Mouse (Mus musculus) spleen, postnatal 10 days (tissue): ENCODE measurements around the gene Mamstr.
"Not testable (repeated sequence)": the region's sequence is repeated elsewhere in the genome, so short reads cannot be mapped to it uniquely, and the experiment has no call there.

Experiments
- DNase-seq, 2 experiments: peaks; one replicate each; pipeline ENCODE4 v3.0.0; 2021 to 2022; ENCODE audit warnings: low spot score in 2 of 2

Gene Mamstr

GRCm38 (mm10) chr7:45650484-45650883 lies 10.7 kb downstream of the Mamstr start:
- not testable (repeated sequence) for DNase-seq

- no peak for DNase-seq
Measured at GRCm38 (mm10) chr7:45654424-45655047, 14.8 kb downstream of the Mamstr start.

- no peak for DNase-seq
Measured at GRCm38 (mm10) chr7:45660746-45661478, 21.1 kb downstream of the Mamstr start.

GRCm38 (mm10) chr7:45661702-45662101 lies 21.9 kb downstream of the Mamstr start:
- DNase-seq, result not testable (repeated sequence)

DNA sequence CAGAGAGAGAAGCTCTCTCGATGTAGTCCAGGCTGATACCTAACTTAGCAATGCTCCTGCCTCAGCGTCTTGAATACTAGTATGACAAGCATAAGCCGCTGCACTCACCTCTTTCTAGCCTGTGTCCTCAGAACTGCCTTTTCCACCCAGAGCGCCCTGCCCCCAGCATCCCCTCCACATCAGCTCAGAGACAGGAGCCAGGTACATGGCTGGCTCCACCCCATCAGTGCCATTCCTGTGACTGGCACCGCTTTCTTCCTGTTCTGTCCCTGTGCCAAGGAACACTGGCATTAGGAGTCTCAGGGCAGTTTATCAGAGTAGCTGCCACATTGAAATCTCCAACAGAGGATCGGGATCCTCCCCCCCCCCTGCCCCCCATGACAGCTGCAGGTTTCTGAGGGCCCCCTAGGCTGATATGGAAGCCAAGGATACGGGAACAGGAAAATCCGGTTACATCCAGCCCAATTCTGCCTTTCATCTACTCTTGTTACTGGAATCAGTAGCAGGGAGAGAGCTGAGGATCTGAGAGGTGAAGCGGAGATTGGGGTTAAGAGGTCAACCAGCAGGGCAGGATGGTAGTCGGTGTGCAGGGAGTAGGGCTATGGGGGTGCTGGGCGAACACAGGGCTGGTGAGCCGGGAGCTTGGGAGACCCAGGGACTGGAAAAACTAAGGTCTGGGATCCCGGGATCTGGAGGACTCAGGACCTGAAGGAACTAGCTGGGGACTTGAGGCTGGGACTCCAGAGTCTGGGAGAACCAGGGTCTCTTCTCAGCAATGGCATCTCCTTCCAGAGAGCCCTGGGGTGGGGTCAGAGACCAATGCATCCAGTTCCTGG lies 25.7 kb downstream of the Mamstr start:
- no peak for DNase-seq

DNA sequence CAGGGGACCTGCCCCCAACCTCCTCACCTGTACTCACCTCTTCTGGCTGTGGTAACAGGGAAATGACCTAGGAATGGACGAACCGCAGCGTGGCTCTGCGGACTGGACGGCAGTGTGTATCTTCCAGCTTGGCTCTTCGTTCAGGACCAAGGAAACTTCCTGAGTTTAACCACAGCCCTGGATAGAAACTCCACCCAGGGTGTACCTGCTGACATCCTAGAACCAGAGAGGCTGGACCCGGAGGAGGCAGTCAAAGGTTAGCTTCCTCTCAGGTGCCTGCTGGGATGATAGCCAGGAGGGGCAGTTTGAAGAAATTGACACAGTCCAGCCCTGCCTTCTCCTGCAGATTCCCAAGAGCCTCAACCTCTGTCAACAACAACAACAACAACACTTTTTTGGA lies 26.4 kb downstream of the Mamstr start, which contains the start of gene Fut2:
Fut2 (minus strand) TSS at position 234 of the 400 bp plus-strand sequence.
- DNase-seq, result no peak

- DNase-seq, result no peak
Measured at GRCm38 (mm10) chr7:45667761-45668160, 28.0 kb downstream of the Mamstr start.

DNA sequence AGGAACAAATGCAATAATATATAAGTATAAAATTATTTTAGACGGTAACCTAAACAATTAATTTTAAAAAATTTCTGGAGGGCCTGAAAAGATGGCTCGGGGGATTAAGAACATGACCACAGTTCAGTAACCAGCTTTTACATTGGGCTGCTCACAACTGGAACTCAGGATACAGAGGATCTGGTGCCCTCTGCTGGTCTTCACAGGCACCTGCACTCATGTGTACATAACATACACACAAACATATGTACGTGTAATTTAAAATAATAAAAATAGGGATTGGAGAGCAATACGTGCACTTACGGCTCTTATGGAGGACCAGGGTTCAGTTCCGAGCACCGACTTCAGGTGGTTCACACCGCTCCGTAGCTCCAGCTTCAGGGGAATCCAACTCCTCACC lies 29.1 kb downstream of the Mamstr start:
- DNase-seq, result no peak

- no peak for DNase-seq
Measured at GRCm38 (mm10) chr7:45677627-45678295, 38.0 kb downstream of the Mamstr start.

DNA sequence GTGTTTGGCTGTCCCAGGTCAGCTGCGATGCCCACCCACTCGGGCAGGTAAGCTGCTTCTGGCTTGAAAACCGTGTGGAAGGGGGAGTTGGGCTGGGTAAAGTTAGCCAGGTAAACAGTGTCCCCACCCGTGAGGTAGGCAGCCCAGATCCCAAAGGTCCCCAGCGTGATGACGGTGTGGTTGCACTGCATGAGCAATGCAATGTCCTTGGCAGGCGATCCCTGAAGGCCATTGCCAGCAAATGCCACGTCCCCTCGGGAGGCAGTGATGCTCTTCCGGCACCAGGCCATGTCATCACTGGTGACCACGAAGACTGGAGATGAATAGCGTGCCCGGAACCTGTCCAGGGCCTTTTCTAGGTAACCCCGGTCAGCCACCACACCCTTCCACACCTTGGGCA lies 38.7 kb downstream of the Mamstr start:
- no peak for DNase-seq

DNA sequence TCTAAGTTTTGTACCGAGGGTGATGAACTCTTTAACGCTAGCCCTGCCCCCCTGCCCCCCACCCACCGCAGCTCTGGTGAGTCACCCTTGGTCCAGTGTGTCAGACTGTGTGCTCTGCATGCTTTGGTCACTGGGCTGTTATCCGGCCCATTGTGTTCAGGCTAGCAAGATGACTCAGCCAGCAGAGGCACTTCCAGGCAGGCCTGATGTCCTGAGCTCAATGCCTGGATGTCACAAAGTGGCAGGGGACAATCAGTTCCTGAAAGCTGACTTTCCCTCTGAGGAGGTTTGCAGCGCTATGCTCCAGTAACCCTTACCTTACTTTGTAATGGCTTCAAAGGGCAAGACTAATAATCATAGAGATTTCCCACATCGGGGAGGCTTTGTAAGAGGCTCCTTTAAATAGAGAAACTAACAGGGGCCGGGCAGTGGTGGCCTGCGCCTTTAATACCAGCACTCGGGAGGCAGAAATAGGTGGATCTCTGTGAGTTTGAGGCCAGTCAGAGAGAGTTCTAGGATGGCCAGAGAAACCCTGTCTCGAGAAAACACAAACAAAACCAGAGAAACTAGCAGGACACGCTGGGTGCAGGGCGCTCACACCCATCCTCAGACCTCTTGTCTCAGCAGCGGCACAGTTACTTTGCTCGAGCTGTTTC lies 40.3 kb downstream of the Mamstr start:
- DNase-seq, result no peak

- DNase-seq, result peak in 1 of 2 experiments; percentile 67
Measured at GRCm38 (mm10) chr7:45681046-45681736, 41.4 kb downstream of the Mamstr start.

DNA sequence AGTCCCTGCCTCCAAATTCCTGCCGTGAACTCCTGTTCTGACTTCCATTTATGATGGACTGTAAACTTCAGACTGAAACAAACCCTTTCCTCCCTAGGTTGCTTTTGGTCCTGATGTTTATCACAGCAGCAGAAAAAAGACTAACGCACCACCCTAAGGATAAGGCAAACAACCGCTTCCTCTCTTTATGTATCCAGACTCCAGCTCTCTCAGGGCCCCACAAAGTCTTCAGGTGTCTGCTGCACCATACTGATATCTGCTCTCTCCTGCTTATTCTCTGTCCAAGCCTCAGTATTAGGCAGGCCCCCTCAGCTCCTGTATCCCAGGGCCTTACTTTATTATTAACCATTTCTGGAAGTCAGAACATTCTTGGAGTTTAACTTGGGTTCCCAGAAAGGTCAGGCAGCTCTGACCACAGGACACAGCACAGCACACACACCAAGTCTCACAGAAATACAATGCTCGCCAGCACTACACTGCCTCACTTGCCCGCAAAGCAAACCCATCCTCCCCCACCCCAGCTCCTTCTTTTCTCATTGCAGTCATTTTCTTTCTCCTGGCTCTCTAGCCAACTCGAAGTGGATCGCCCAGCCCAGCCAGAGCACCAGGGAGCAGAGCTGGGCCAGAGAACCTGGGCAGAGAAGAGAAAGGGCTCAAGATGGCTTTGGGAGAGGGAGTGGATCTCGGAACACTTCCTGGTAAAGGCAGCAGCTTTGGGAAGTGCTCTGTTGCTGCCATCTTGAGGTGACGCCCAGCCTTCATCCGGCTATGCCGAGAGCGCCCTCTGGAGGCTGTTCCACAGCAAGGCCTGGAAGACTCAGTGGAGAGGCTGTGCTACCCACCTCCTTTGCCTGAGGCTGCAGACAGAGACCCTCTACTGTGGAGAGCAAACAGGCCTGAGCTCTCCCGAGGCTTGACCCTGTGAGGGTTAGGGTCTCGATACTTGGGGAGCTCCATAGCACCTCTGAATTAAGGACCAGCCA lies 42.7 kb downstream of the Mamstr start:
- peak; percentile 68 to 89 for DNase-seq

DNA sequence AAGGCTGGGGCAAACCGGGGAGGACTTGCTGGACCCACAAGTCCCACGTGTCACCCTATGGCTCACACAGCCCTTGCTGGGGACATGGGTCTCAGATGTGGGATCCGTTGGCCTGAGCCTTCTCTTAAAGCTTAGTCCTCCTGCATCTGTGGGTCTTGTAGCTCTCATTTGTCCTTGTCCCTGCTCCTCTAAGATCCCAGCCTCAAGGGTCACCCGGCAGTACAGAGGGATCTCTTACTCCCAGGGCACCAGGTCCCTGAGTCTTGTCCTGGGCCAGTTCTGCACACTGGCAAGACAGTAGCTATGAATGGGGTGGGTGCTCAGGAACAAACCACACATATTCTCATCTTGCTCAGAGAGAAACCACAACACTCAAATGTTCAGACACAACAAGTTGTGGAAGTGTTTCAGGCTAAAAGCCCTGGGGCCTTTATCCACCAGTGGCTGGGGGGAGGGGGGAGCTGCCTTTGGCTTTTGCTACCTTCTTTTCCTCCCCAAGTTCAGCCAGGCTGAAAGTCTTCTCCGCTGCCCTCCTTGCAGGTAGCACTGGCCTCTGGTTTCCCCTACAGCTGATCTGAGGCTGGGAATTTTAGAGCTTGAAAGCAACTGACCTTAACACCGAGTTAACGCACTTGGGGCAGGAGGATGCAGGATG lies 43.7 kb downstream of the Mamstr start, which contains the start of gene Ntn5:
Ntn5 (plus strand) TSS at position 627 of the 655 bp plus-strand sequence.
- no peak for DNase-seq

GRCm38 (mm10) chr7:45685811-45686210 lies 46.0 kb downstream of the Mamstr start:
- no peak for DNase-seq

DNA sequence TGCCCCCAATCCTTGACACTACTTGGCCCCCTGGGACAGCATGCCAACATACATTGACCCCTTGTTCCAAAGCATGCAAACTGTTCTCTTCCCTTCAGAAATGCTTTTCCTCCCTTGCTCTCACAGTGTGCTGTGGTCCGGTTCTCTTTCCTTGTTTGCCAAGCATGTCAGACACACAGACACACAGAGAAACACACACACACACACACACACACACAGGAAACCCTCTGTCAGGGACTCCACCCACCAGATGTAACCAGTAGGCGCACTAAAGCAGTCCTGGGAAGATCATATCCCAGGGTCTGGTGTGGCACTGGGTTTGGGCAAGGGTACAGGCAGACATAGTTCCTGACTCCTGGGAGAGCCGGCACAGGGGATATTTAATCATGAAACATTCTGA lies 47.1 kb downstream of the Mamstr start:
- no peak for DNase-seq

GRCm38 (mm10) chr7:45689099-45689498 lies 49.3 kb downstream of the Mamstr start:
- DNase-seq, result no peak

GRCm38 (mm10) chr7:45689800-45690199 lies 50.0 kb downstream of the Mamstr start:
- no peak for DNase-seq

GRCm38 (mm10) chr7:45692364-45692763 lies 52.6 kb downstream of the Mamstr start:
- no peak for DNase-seq
